Mouse (Mus musculus) erythroblast, embryonic 14.5 days (primary cell): ENCODE measurements around the gene Kng1.

ENCODE experiments used
- GATA1 ChIP-seq: IDR thresholded peaks from 2 replicates; pipeline ENCODE4 v1.6.1; 2012; ENCODE audit warnings: low read length, inconsistent platforms, mixed read lengths
- TAL1 ChIP-seq: IDR thresholded peaks from 3 replicates; pipeline ENCODE4 v1.6.1; 2012; ENCODE audit warnings: low read length, inconsistent platforms, mixed read lengths

- no peak for TF ChIP-seq GATA1
- no peak for TF ChIP-seq TAL1
Measured at GRCm38 (mm10) chr16:23037744-23038143, 19.9 kb upstream of the Kng1 start.
